14 mouse cellular contexts compared by ENCODE assay signal in the genomic region with DNA sequence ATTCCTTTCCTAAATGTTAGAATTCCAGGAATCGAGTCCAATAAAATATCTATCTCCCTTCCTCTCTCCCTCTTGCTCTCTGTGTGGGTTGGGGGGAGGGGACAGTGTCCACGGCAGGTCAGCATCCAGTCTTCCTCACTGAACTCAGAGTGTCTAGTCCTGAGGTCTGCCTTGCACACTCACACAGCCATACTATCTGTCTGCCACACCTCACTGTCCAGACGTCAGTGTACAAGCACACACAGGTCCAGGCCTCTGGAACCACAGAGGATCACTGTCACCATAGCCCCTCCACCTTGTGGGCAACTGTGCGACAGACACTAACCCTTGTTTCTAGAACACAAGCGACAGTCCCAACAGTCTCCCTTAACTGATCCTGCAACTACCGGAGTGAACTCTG. TPM values are rescaled to one million over a fixed set of nuclear protein-coding genes. Genes with fewer than 3 reads are reported as not detected.
DNase-seq lines count a peak whose midpoint lies in the region; ATAC-seq and TF ChIP-seq lines count a peak whose summit lies in the region.
"Had no signal": no experiment of that assay in that cellular context is flagged by ENCODE, and none has a peak within 500 bp of the region (broad histone marks: within the 10 kb centered on the region; RNA-seq: fewer than 3 reads in every experiment).

No protein-coding gene starts in this region.

- no peak overlapping the region for H3K4me3 ChIP-seq in heart, embryonic 13.5 days
- no peak overlapping the region for H3K4me3 ChIP-seq in C2C12 (ENCODE audit: insufficient read depth, poor library complexity, severe bottlenecking)
- H3K4me3 ChIP-seq in embryonic facial prominence, embryonic 14.5 days (ENCODE audit: low read depth, low read length) = no peak overlapping the region
- H3K4me3 ChIP-seq in liver, embryonic 14.5 days (ENCODE audit: insufficient read depth in 1 of 2, low read depth in 2 of 2, low read length in 2 of 2) = no peak overlapping the region
- H3K4me3 ChIP-seq: neural tube, embryonic 12.5 days had no signal

- intact Hi-C loops in heart, postnatal 10 days (cut with DNase I) = no loop called here

- peaks cover 98% of the 10 kb centered on the region for H3K79me3 ChIP-seq in C2C12 (ENCODE audit: low read depth)

- peak overlapping the region; percentile 88 for H3K27ac ChIP-seq in heart, embryonic 13.5 days (replicated peaks)
- peak overlapping the region; percentile 33 for H3K27ac ChIP-seq in embryonic facial prominence, embryonic 14.5 days (replicated peaks; ENCODE audit: low read depth, low read length)
- H3K27ac ChIP-seq in liver, embryonic 14.5 days = no peak overlapping the region
- H3K27ac ChIP-seq: neural tube, embryonic 12.5 days had no signal

- H3K4me2 ChIP-seq in heart, embryonic 13.5 days = no peak overlapping the region
- no peak overlapping the region for H3K4me2 ChIP-seq in embryonic facial prominence, embryonic 14.5 days (ENCODE audit: low read depth, low read length)
- peak overlapping the region; percentile 14 for H3K4me2 ChIP-seq in liver, embryonic 14.5 days (ENCODE audit: low read depth)
- H3K4me2 ChIP-seq: neural tube, embryonic 12.5 days had no signal

- peaks cover 7% of the 10 kb centered on the region for H3K36me3 ChIP-seq in heart, embryonic 13.5 days
- H3K36me3 ChIP-seq in C2C12 (ENCODE audit: control insufficient read depth, insufficient read depth) = peaks cover 76% of the 10 kb centered on the region
- H3K36me3 ChIP-seq in embryonic facial prominence, embryonic 14.5 days (ENCODE audit: control insufficient read depth, insufficient read depth, low read length) = no peaks in the 10 kb centered on the region
- no peaks in the 10 kb centered on the region; the same call in 1 of the 2 replicates for H3K36me3 ChIP-seq in liver, embryonic 14.5 days (replicated peaks; ENCODE audit: control insufficient read depth, insufficient read depth, low read depth)
- H3K36me3 ChIP-seq: neural tube, embryonic 12.5 days had no signal

- H3K4me1 ChIP-seq in heart, embryonic 13.5 days = peaks cover 98% of the 10 kb centered on the region
- H3K4me1 ChIP-seq in embryonic facial prominence, embryonic 14.5 days (ENCODE audit: control insufficient read depth, insufficient read depth, low read length) = peaks cover 61% of the 10 kb centered on the region
- H3K4me1 ChIP-seq in liver, embryonic 14.5 days (replicated peaks; ENCODE audit: control insufficient read depth in 2 of 2, insufficient read depth in 2 of 2, low read length in 1 of 2) = peaks cover 28 to 69% of the 10 kb centered on the region in 2 experiments

- no peak for TF ChIP-seq EP300 in liver, embryonic 14.5 days (IDR thresholded peaks at IDR 0.05; ENCODE audit: low read depth)

- H3K9me3 ChIP-seq in heart, embryonic 13.5 days = no peaks in the 10 kb centered on the region
- no peaks in the 10 kb centered on the region for H3K9me3 ChIP-seq in embryonic facial prominence, embryonic 14.5 days (ENCODE audit: control insufficient read depth, low read length)
- H3K9me3 ChIP-seq in liver, embryonic 14.5 days (ENCODE audit: control insufficient read depth, low read length) = no peaks in the 10 kb centered on the region
- H3K9me3 ChIP-seq: neural tube, embryonic 12.5 days had no signal

- DNase-seq in heart, postnatal 10 days = no peak
- no peak for DNase-seq in embryonic facial prominence, embryonic 14.5 days (ENCODE audit: low spot score)
- DNase-seq in liver, embryonic 14.5 days (ENCODE audit: low read depth in 3 of 3, low spot score in 3 of 3) = no peak
- DNase-seq in urinary bladder, postnatal 14 days (ENCODE audit: low spot score) = no peak
- DNase-seq in adrenal gland, postnatal 10 days = no peak
- DNase-seq: gastrocnemius, postnatal 14 days; lung, postnatal 10 days; right cerebral cortex, postnatal 4 days; thymus, postnatal 4 days had no signal

- WGBS in heart, embryonic 13.5 days = 35% methylated on average over 6 of the region's 6 CpGs
- WGBS in embryonic facial prominence, embryonic 14.5 days = 61% methylated on average over 6 of the region's 6 CpGs
- 23% methylated on average over 6 of the region's 6 CpGs for WGBS in liver, embryonic 14.5 days (ENCODE audit: insufficient replicate concordance)

- no peak for ATAC-seq in heart, embryonic 13.5 days (ENCODE audit: extremely low read depth, insufficient number of reproducible peaks, low FRiP score, low TSS enrichment)
- no peak for ATAC-seq in embryonic facial prominence, embryonic 14.5 days (ENCODE audit: low read depth)
- 0 out of 2 replicates have a peak, but pooled peaks have one; percentile 19 for ATAC-seq in liver, embryonic 14.5 days (ENCODE audit: insufficient read depth)
- no peak for ATAC-seq in CD4-positive, CD25-positive, alpha-beta regulatory T cell, adult 4 months

- no peaks in the 10 kb centered on the region for H3K27me3 ChIP-seq in heart, embryonic 13.5 days (replicated peaks)
- H3K27me3 ChIP-seq in C2C12 (ENCODE audit: control insufficient read depth, insufficient read depth, insufficient read length) = no peaks in the 10 kb centered on the region
- H3K27me3 ChIP-seq in embryonic facial prominence, embryonic 14.5 days (replicated peaks; ENCODE audit: control insufficient read depth, insufficient read depth, low read length) = no peaks in the 10 kb centered on the region
- H3K27me3 ChIP-seq in liver, embryonic 14.5 days (ENCODE audit: control insufficient read depth, insufficient read depth, low read length) = no peaks in the 10 kb centered on the region
- H3K27me3 ChIP-seq: CH12.LX; neural tube, embryonic 12.5 days had no signal

- peak overlapping the region; percentile 47 for H3K9ac ChIP-seq in heart, embryonic 13.5 days
- H3K9ac ChIP-seq in embryonic facial prominence, embryonic 14.5 days (ENCODE audit: low read depth, low read length) = no peak overlapping the region
- H3K9ac ChIP-seq in liver, embryonic 14.5 days (replicated peaks) = no peak overlapping the region
- H3K9ac ChIP-seq: neural tube, embryonic 12.5 days had no signal

- peaks cover 100% of the 10 kb centered on the region for H3K79me2 ChIP-seq in C2C12 (ENCODE audit: control insufficient read depth, insufficient read depth)

- peak overlapping the region; percentile 64 for H3ac ChIP-seq in C2C12 (ENCODE audit: control insufficient read depth, insufficient read length, low read depth)

- TF ChIP-seq CTCF in C2C12 (IDR thresholded peaks at IDR 0.05; ENCODE audit: control insufficient read depth, insufficient read depth, insufficient read length) = no peak
- no peak for TF ChIP-seq CTCF in liver, embryonic 14.5 days (IDR thresholded peaks at IDR 0.05; ENCODE audit: low read depth)

TF ChIP-seq in C2C12, 6 proteins besides CTCF, POLR2A, EP300 and RAD21:
- TF ChIP-seq CEBPB (IDR thresholded peaks at IDR 0.05; ENCODE audit: low read depth) (no peak), USF1 (IDR thresholded peaks at IDR 0.05; ENCODE audit: low read depth) (no peak), MYOD1 (IDR thresholded peaks at IDR 0.05; ENCODE audit: control insufficient read depth, insufficient read length, low read depth) (no peak), MYOG (IDR thresholded peaks at IDR 0.05; ENCODE audit: control insufficient read depth, extremely low read depth, insufficient read length) (no peak), FOSL1 (IDR thresholded peaks at IDR 0.05; ENCODE audit: insufficient read depth, low read length, poor library complexity, severe bottlenecking) (no peak), MAX (IDR thresholded peaks at IDR 0.05) (no peak)
TF ChIP-seq in C2C12: peak in this region for 0.

RNA-seq across cellular contexts. Expression of gene Myh9, which starts 18.8 kb away (rescaled TPM):
- polyA plus RNA-seq in heart, embryonic 13.5 days (2015; fragmentation: Nextera tagmentation; extraction: Ambion mirVana) = 24.8 and 25.0 TPM in 2 replicates
- total RNA-seq in heart, postnatal 10 days (2021) = 100 to 1,000 TPM; 206 to 221 TPM
- 580 TPM for polyA plus RNA-seq in C2C12 (2012; fragmentation: generic; extraction: Trizol)
- polyA plus RNA-seq in embryonic facial prominence, embryonic 14.5 days (2014; fragmentation: Nextera tagmentation; extraction: Ambion mirVana) = 48.8 and 53.7 TPM in 2 replicates
- 14.2 and 21.9 TPM in 2 replicates for polyA plus RNA-seq in liver, embryonic 14.5 days (2012; rRNA removed)
- polyA plus RNA-seq in liver, embryonic 14.5 days (2014; fragmentation: Nextera tagmentation; extraction: Ambion mirVana) = 21.3 and 23.1 TPM in 2 replicates
- 100 to 1,000 TPM; 206 to 220 TPM for polyA plus RNA-seq in CD4-positive, CD25-positive, alpha-beta regulatory T cell, adult 4 months (2017; shearing (Covaris generic))
- 100 to 1,000 TPM; 222 to 260 TPM for total RNA-seq in adrenal gland, postnatal 10 days (2021)
